Mouse (Mus musculus) G1E (cell line): ENCODE results near the gene Zfp13. TPM values are rescaled to one million over a fixed set of nuclear protein-coding genes. Genes with fewer than 3 reads are reported as not detected.
A peak's percentile ranks its signal among the peaks of the same experiment; 100 is the strongest.

Source experiments
- ATAC-seq: 2 replicates; pipeline ENCODE4 v1.8.0; 2016; ENCODE audit warnings: mild to moderate bottlenecking; ENCODE audit not compliant: insufficient number of reproducible peaks, poor library complexity, low FRiP score, severe bottlenecking; ENCODE audit errors: extremely low read depth
- DNase-seq: peaks from one replicate; pipeline ENCODE4 v3.0.0; 2012; ENCODE audit warnings: low spot score
- H3K27me3 ChIP-seq: 2 replicates; pipeline ENCODE4 v1.6.1; 2012; ENCODE audit warnings: mild to moderate bottlenecking, low read length, inconsistent platforms; ENCODE audit not compliant: insufficient read depth
- H3K36me3 ChIP-seq: replicated peaks from 2 replicates; pipeline ENCODE3; 2012; ENCODE audit warnings: mild to moderate bottlenecking, inconsistent platforms
- H3K4me1 ChIP-seq: 2 replicates; pipeline ENCODE4 v1.6.1; 2012; ENCODE audit warnings: low read depth, low read length, inconsistent platforms, mixed read lengths; ENCODE audit not compliant: insufficient read depth
- H3K4me3 ChIP-seq: 2 replicates; pipeline ENCODE4 v1.5.1; 2012; ENCODE audit warnings: low read depth, mild to moderate bottlenecking, inconsistent platforms, low read length, moderate library complexity, mixed read lengths
- H3K9me3 ChIP-seq: replicated peaks from 2 replicates; pipeline ENCODE4 v1.6.1; 2012; ENCODE audit warnings: inconsistent platforms
- CTCF ChIP-seq: IDR thresholded peaks from 2 replicates; pipeline ENCODE4 v1.5.1; 2012; ENCODE audit warnings: low read depth, low read length, inconsistent platforms, mixed read lengths
- GATA1 ChIP-seq: IDR thresholded peaks from 2 replicates; pipeline ENCODE4 v1.6.1; 2012; ENCODE audit warnings: borderline replicate concordance, low read length, inconsistent platforms, mixed read lengths
- GATA2 ChIP-seq: IDR thresholded peaks from 2 replicates; pipeline ENCODE4 v1.6.1; 2012; ENCODE audit warnings: low read depth, low read length, inconsistent platforms, borderline replicate concordance
- POLR2AphosphoS5 ChIP-seq: IDR thresholded peaks from 2 replicates; pipeline ENCODE4 v1.6.1; 2012; ENCODE audit warnings: low read depth, low read length, inconsistent platforms; ENCODE audit not compliant: insufficient replicate concordance
- TAL1 ChIP-seq: conservative IDR thresholded peaks from 2 replicates; pipeline ENCODE4 v1.6.1; 2012; ENCODE audit warnings: low read depth, low read length, inconsistent platforms, mixed read lengths
- polyA plus RNA-seq: library from polyadenylated mRNA; stranded (reverse); fragments of >175 nt; gene quantifications from 2 replicates; pipeline ENCODE4 v1.2.3, GENCODE M21; 2012
- total RNA-seq, 2 experiments: library from RNA; stranded (forward) in 1 of 2; stranded (reverse) in 1 of 2; fragments of 200-1000 nt in 1 of 2; fragments of >200 nt in 1 of 2; fragmentation: Nextera tagmentation in 1 of 2; gene quantifications; 2 replicates each; pipeline ENCODE4 v1.2.3; 2014 to 2017

Zfp13 gene
- total and polyA plus RNA-seq, 3 experiments = 0.12 TPM; not detected in 2

- no peak for ATAC-seq
- no peak for DNase-seq
- H3K4me1 ChIP-seq = peaks cover 2% of the 10 kb centered on the region; the same call in 1 of the 2 replicates
- no peak for TF ChIP-seq GATA1
- TF ChIP-seq POLR2AphosphoS5 = no peak
- TF ChIP-seq CTCF = no peak
- TF ChIP-seq TAL1 = no peak
- no peak for TF ChIP-seq GATA2
- no peaks in the 10 kb centered on the region for H3K9me3 ChIP-seq
- H3K27me3 ChIP-seq = peaks cover 19% of the 10 kb centered on the region
- no peak overlapping the region for H3K4me3 ChIP-seq
- no peaks in the 10 kb centered on the region for H3K36me3 ChIP-seq
Measured at GRCm38 (mm10) chr17:23574130-23574529, 25.2 kb downstream of the Zfp13 start.

GRCm38 (mm10) chr17:23572059-23572458 is 27.2 kb downstream of the Zfp13 start:
- no peak for TF ChIP-seq TAL1
- TF ChIP-seq CTCF = no peak
- TF ChIP-seq GATA1 = no peak
- TF ChIP-seq POLR2AphosphoS5 = no peak
- no peak for TF ChIP-seq GATA2
- H3K4me3 ChIP-seq = no peak overlapping the region
- H3K36me3 ChIP-seq = no peaks in the 10 kb centered on the region
- peaks cover 13% of the 10 kb centered on the region for H3K27me3 ChIP-seq
- peaks cover 2% of the 10 kb centered on the region; the same call in 1 of the 2 replicates for H3K4me1 ChIP-seq
- no peaks in the 10 kb centered on the region for H3K9me3 ChIP-seq
- DNase-seq (no peak), ATAC-seq (no peak)

- no peak overlapping the region for H3K4me3 ChIP-seq
Measured at GRCm38 (mm10) chr17:23571084-23571483, 28.2 kb downstream of the Zfp13 start.

GRCm38 (mm10) chr17:23570017-23570416 is 29.3 kb downstream of the Zfp13 start:
- no peak overlapping the region for H3K4me3 ChIP-seq
- DNase-seq (no peak), ATAC-seq (peak; percentile 63)
- no peak for TF ChIP-seq GATA1
- no peak for TF ChIP-seq CTCF
- no peak for TF ChIP-seq POLR2AphosphoS5
- TF ChIP-seq GATA2 = no peak
- no peak for TF ChIP-seq TAL1
- peaks cover 12% of the 10 kb centered on the region for H3K4me1 ChIP-seq
- H3K27me3 ChIP-seq = peaks cover 3% of the 10 kb centered on the region
- H3K36me3 ChIP-seq = no peaks in the 10 kb centered on the region
- H3K9me3 ChIP-seq = no peaks in the 10 kb centered on the region

More at GRCm38 (mm10) chr17:23571084-23571483, 28.2 kb downstream of the Zfp13 start:
- DNase-seq (no peak), ATAC-seq (no peak)
- Histone ChIP-seq H3K4me1 (peaks cover 5% of the 10 kb centered on the region; the same call in 1 of the 2 replicates), H3K27me3 (peaks cover 5% of the 10 kb centered on the region), H3K36me3 (no peaks in the 10 kb centered on the region), H3K9me3 (no peaks in the 10 kb centered on the region)
- no peak for TF ChIP-seq GATA2
- no peak for TF ChIP-seq POLR2AphosphoS5
- TF ChIP-seq GATA1 = no peak
- no peak for TF ChIP-seq TAL1
- TF ChIP-seq CTCF = no peak

GRCm38 (mm10) chr17:23568370-23568769 is 30.9 kb downstream of the Zfp13 start:
- H3K36me3 ChIP-seq = no peaks in the 10 kb centered on the region
- H3K27me3 ChIP-seq = peaks cover 3% of the 10 kb centered on the region
- H3K9me3 ChIP-seq = no peaks in the 10 kb centered on the region
- no peak overlapping the region for H3K4me3 ChIP-seq
- ATAC-seq (no peak), DNase-seq (no peak)
- peaks cover 17% of the 10 kb centered on the region for H3K4me1 ChIP-seq
- TF ChIP-seq GATA1 (no peak), CTCF (no peak), GATA2 (no peak), POLR2AphosphoS5 (no peak), TAL1 (no peak)

GRCm38 (mm10) chr17:23566787-23567186 is 32.5 kb downstream of the Zfp13 start:
- Histone ChIP-seq H3K4me1 (peaks cover 23% of the 10 kb centered on the region), H3K4me3 (no peak overlapping the region), H3K27me3 (peaks cover 3% of the 10 kb centered on the region), H3K9me3 (no peaks in the 10 kb centered on the region), H3K36me3 (peaks cover 4% of the 10 kb centered on the region)
- ATAC-seq (no peak), DNase-seq (no peak)
- no peak for TF ChIP-seq POLR2AphosphoS5
- TF ChIP-seq CTCF = no peak
- no peak for TF ChIP-seq GATA1
- TF ChIP-seq GATA2 = no peak
- no peak for TF ChIP-seq TAL1

GRCm38 (mm10) chr17:23564368-23564715 is 34.9 kb downstream of the Zfp13 start:
- peaks cover 27% of the 10 kb centered on the region for H3K36me3 ChIP-seq
- ATAC-seq (peak; percentile 43; the same call in 1 of the 2 replicates), DNase-seq (no peak)
- H3K4me3 ChIP-seq = peak overlapping the region; percentile 76
- TF ChIP-seq GATA2 = no peak
- no peaks in the 10 kb centered on the region; the same call in 1 of the 2 replicates for H3K27me3 ChIP-seq
- H3K9me3 ChIP-seq = no peaks in the 10 kb centered on the region
- H3K4me1 ChIP-seq = peaks cover 21% of the 10 kb centered on the region
